Mouse (Mus musculus) C2C12 (cell line): ENCODE data around the gene Ctdspl. TPM values are rescaled to one million over a fixed set of nuclear protein-coding genes. Genes with fewer than 3 reads are reported as not detected.

Experiments
- H3K27me3 ChIP-seq: one replicate; pipeline ENCODE4 v1.6.1; 2011; ENCODE audit not compliant: control insufficient read depth, insufficient read depth, insufficient read length
- H3K36me3 ChIP-seq: one replicate; pipeline ENCODE4 v1.6.1; 2011; ENCODE audit not compliant: control insufficient read depth, insufficient read depth
- H3K4me3 ChIP-seq: one replicate; pipeline ENCODE4 v1.5.1; 2011; ENCODE audit warnings: mild to moderate bottlenecking, control low read depth; ENCODE audit not compliant: poor library complexity, insufficient read depth, severe bottlenecking
- H3K79me2 ChIP-seq: one replicate; pipeline ENCODE4 v1.6.1; 2011; ENCODE audit not compliant: control insufficient read depth, insufficient read depth
- H3K79me3 ChIP-seq: one replicate; pipeline ENCODE4 v1.6.1; 2011; ENCODE audit warnings: low read depth, control low read depth
- H3ac ChIP-seq: one replicate; pipeline ENCODE3; 2011; ENCODE audit warnings: low read depth; ENCODE audit not compliant: control insufficient read depth, insufficient read length
- CEBPB ChIP-seq: IDR thresholded peaks from one replicate; pipeline ENCODE4 v1.6.1; 2011; ENCODE audit warnings: low read depth, mild to moderate bottlenecking, control low read depth, moderate library complexity
- CTCF ChIP-seq: IDR thresholded peaks from one replicate; pipeline ENCODE4 v1.5.1; 2011; ENCODE audit not compliant: control insufficient read depth, insufficient read depth, insufficient read length
- FOSL1 ChIP-seq: IDR thresholded peaks from one replicate; pipeline ENCODE4 v1.8.0; 2011; ENCODE audit warnings: mild to moderate bottlenecking, low read length; ENCODE audit not compliant: poor library complexity, insufficient read depth, severe bottlenecking
- MAX ChIP-seq: IDR thresholded peaks from one replicate; pipeline ENCODE4 v1.6.1; 2011; ENCODE audit warnings: mild to moderate bottlenecking, control low read depth
- MYOD1 ChIP-seq: IDR thresholded peaks from one replicate; pipeline ENCODE4 v1.6.1; 2011; ENCODE audit warnings: low read depth; ENCODE audit not compliant: control insufficient read depth, insufficient read length
- MYOG ChIP-seq: IDR thresholded peaks from one replicate; pipeline ENCODE4 v1.6.1; 2011; ENCODE audit not compliant: control insufficient read depth, insufficient read length; ENCODE audit errors: extremely low read depth
- USF1 ChIP-seq: IDR thresholded peaks from one replicate; pipeline ENCODE4 v1.6.1; 2011; ENCODE audit warnings: low read depth, mild to moderate bottlenecking, control low read depth, moderate library complexity
- polyA plus RNA-seq: library from polyadenylated mRNA; unstranded; fragments of >200 nt; fragmentation: generic; extraction: Trizol; gene quantifications from one replicate; pipeline ENCODE4 v1.2.1, GENCODE M21; 2012; ENCODE audit warnings: missing spikeins

Ctdspl gene
- polyA plus RNA-seq, 1 experiment, result 5.6 TPM

- Histone ChIP-seq H3K27me3 (no peaks in the 10 kb centered on the region), H3K79me3 (no peaks in the 10 kb centered on the region)
Measured at GRCm38 (mm10) chr9:118920798-118921515, 5.3 kb upstream of the Ctdspl start.

GRCm38 (mm10) chr9:118921926-118922325 lies 4.3 kb upstream of the Ctdspl start:
- H3K79me2 ChIP-seq, result peaks cover 2% of the 10 kb centered on the region
- no peaks in the 10 kb centered on the region for H3K27me3 ChIP-seq
- TF ChIP-seq FOSL1, result no peak
- no peak overlapping the region for H3K4me3 ChIP-seq
- no peak overlapping the region for H3ac ChIP-seq
- no peaks in the 10 kb centered on the region for H3K79me3 ChIP-seq
- no peaks in the 10 kb centered on the region for H3K36me3 ChIP-seq

More at GRCm38 (mm10) chr9:118920798-118921515, 5.3 kb upstream of the Ctdspl start:
- Histone ChIP-seq H3ac (no peak overlapping the region), H3K4me3 (no peak overlapping the region), H3K79me2 (no peaks in the 10 kb centered on the region), H3K36me3 (no peaks in the 10 kb centered on the region)
- TF ChIP-seq FOSL1 (no peak), CTCF (peak; percentile 93), CEBPB (no peak), MYOD1 (no peak)

- peaks cover 1% of the 10 kb centered on the region for H3K79me3 ChIP-seq
- no peaks in the 10 kb centered on the region for H3K27me3 ChIP-seq
- no peak for TF ChIP-seq CTCF
- no peaks in the 10 kb centered on the region for H3K36me3 ChIP-seq
- H3ac ChIP-seq, result no peak overlapping the region
- H3K4me3 ChIP-seq, result no peak overlapping the region
- peaks cover 16% of the 10 kb centered on the region for H3K79me2 ChIP-seq
Measured at GRCm38 (mm10) chr9:118924554-118925085, 1.6 kb upstream of the Ctdspl start.

GRCm38 (mm10) chr9:118925286-118926110 lies 755 bp upstream of the Ctdspl start:
- H3K36me3 ChIP-seq, result no peaks in the 10 kb centered on the region
- H3K79me3 ChIP-seq, result peaks cover 1% of the 10 kb centered on the region
- no peaks in the 10 kb centered on the region for H3K27me3 ChIP-seq
- H3K4me3 ChIP-seq, result peak overlapping the region; percentile 33
- TF ChIP-seq USF1 (no peak), FOSL1 (no peak), MYOG (no peak), MYOD1 (no peak), CEBPB (no peak), MAX (no peak), CTCF (no peak)
- H3ac ChIP-seq, result peak overlapping the region; percentile 71
- H3K79me2 ChIP-seq, result peaks cover 22% of the 10 kb centered on the region

- peaks cover 27% of the 10 kb centered on the region for H3K79me2 ChIP-seq
- H3ac ChIP-seq, result peak overlapping the region; percentile 69
- no peaks in the 10 kb centered on the region for H3K27me3 ChIP-seq
- TF ChIP-seq USF1 (no peak), MAX (no peak), CEBPB (no peak), MYOG (no peak), MYOD1 (no peak), FOSL1 (no peak), CTCF (no peak)
- H3K36me3 ChIP-seq, result no peaks in the 10 kb centered on the region
- H3K79me3 ChIP-seq, result peaks cover 1% of the 10 kb centered on the region
- peak overlapping the region; percentile 33 for H3K4me3 ChIP-seq
Measured at GRCm38 (mm10) chr9:118926688-118927321, 552 bp downstream of the Ctdspl start.
